Mouse (Mus musculus) kidney, adult 2 months (tissue): Measurements from ENCODE around the gene Abracl.

Experiments
- CTCF ChIP-seq: fragments of 200-500 bp; conservative IDR thresholded peaks from 2 replicates; pipeline ENCODE4 v1.5.1; 2011; ENCODE audit warnings: low read depth, mild to moderate bottlenecking, control low read depth, low read length, moderate library complexity, mixed read lengths; ENCODE audit not compliant: insufficient read depth, insufficient read length
- POLR2A ChIP-seq: fragments of 200-500 bp; IDR thresholded peaks from one replicate; pipeline ENCODE4 v1.6.1; 2011; ENCODE audit warnings: low read depth, low read length, control low read depth

GRCm38 (mm10) chr10:18058681-18059338 lies 35.7 kb upstream of the Abracl start:
- TF ChIP-seq CTCF (no peak), POLR2A (no peak)
